Mouse (Mus musculus) heart, postnatal 25 days (tissue): ENCODE data around the gene Cep295nl. TPM values are rescaled to one million over a fixed set of nuclear protein-coding genes. Genes with fewer than 3 reads are reported as not detected.
"Not testable (repeated sequence)": the region's sequence is repeated elsewhere in the genome, so short reads cannot be mapped to it uniquely, and the experiment has no call there.

Source experiments
- DNase-seq: peaks from one replicate; pipeline ENCODE4 v3.0.0; 2022; ENCODE audit warnings: low spot score
- intact Hi-C: fragments of 180-260 bp; cut with DNase I; formaldehyde crosslinking; loops from one replicate; pipeline ENCODE4 v1.15.1; 2025
- total RNA-seq, 2 experiments: library from RNA; stranded (reverse); gene quantifications; 2 replicates each; pipeline ENCODE4 v1.2.3; 2021

Cep295nl gene
- total RNA-seq, result 1 to 10 TPM in 1 of 2 experiments, under 1 TPM in 1; 0.84 to 1.1 TPM

- DNase-seq, result no peak
- intact Hi-C loops, result no loop called here
Observed at GRCm38 (mm10) chr11:118342400-118342981, at the start of gene Cep295nl. Cep295nl (minus strand) TSS chr11:118342500.

DNA sequence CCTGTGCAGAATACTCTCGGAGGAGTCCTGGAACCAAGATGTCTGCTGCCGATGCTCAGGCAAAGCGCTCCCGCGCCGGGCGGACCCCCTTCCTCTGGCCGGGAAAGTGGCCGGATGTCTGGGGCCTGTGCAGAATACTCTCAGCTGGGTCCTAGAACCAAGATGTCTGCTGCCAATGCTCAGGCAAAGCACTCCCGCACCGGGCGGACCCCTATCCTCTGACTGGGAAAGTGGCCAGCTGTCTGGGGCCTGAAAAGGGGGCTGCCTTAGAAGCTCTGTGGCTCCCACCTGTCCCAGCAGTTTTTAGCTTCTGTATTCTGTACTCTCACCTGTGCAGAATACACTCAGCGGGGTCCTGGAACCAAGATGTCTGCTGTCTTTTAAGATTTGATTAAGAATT lies 45.5 kb upstream of the Cep295nl start:
- DNase-seq, intact Hi-C loops: not testable (repeated sequence)

GRCm38 (mm10) chr11:118379251-118380009 lies 37.1 kb upstream of the Cep295nl start:
- DNase-seq, result peak; percentile 71
- intact Hi-C loops, result loop anchor here (1.0 to 2.0 kb wide), 2 partner anchors 62 to 297 kb away; no protein-coding TSS in a partner anchor

DNA sequence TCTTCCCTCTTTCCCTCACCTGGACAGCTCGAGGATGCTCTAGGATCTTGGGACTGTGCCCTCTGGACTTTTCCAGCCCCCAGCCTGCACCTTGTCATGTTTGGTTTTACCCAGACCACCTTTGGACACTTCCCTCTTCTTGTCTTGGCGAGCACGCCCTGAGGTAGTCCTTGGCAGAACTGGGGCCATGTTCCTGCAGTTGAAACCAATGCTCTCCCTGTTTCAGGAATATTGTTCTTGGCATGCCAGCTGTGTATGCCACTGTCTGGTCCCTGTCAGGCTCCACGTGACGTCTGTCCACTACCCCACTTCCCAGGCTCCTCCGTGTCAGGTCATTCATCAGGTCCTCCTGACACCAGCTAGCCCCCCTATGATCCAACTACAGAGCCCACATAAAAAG lies 36.4 kb upstream of the Cep295nl start:
- no peak for DNase-seq
- intact Hi-C loops, result loop anchor here (1.0 to 2.0 kb wide), 2 partner anchors 61 to 296 kb away; no protein-coding TSS in a partner anchor

- DNase-seq, intact Hi-C loops: not testable (repeated sequence)
Observed at GRCm38 (mm10) chr11:118376323-118376722, 34.0 kb upstream of the Cep295nl start.

GRCm38 (mm10) chr11:118375881-118376280 lies 33.6 kb upstream of the Cep295nl start:
- intact Hi-C loops, result no loop called here
- no peak for DNase-seq

GRCm38 (mm10) chr11:118375461-118375860 lies 33.2 kb upstream of the Cep295nl start:
- DNase-seq, result no peak
- intact Hi-C loops, result no loop called here

- intact Hi-C loops, result no loop called here
- no peak for DNase-seq
Observed at GRCm38 (mm10) chr11:118375006-118375405, 32.7 kb upstream of the Cep295nl start.

DNA sequence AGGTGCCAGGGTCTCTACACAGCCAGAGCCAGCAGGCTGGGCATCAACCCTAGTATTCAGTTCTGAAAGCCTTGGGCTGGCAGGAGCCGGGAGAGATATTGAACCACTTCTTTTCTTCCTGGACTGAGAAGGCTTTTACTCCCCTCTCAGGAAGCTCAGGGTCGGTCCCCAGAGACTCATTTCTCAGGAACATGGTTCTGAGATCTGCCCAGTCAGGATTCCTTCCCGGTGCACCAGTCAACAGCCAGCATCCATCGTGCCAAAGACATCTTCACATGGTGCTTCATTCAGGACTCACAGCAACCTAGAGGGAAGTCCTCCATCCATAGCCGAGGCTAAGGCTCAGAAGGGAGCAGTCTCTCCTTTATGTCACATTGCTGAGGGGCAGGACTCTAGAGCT lies 32.2 kb upstream of the Cep295nl start:
- no peak for DNase-seq
- intact Hi-C loops, result no loop called here

- intact Hi-C loops, result no loop called here
- DNase-seq, result no peak
Observed at GRCm38 (mm10) chr11:118372641-118373040, 30.3 kb upstream of the Cep295nl start.

DNA sequence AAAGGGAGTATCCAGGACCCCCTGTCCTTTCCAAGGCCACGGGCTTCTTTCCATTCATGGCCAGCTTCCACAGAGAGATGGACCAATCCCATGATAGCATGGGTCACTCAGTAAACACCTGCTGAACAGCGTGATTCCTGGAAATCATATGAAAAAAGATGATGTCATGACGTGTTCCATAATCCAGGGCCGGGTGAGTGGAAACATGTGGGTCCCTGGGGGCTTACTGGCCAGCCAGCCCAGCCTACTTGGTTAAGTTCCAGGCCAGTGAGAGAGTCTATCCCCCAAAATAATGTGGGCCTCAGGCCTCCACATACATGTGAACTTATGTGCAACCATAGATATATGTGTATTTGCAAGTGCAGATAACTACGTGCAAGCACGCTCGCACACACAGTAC lies 29.6 kb upstream of the Cep295nl start:
- intact Hi-C loops, result no loop called here
- no peak for DNase-seq

- no peak for DNase-seq
- intact Hi-C loops, result no loop called here
Observed at GRCm38 (mm10) chr11:118369657-118370056, 27.4 kb upstream of the Cep295nl start.

GRCm38 (mm10) chr11:118369251-118369650 lies 27.0 kb upstream of the Cep295nl start:
- DNase-seq, result no peak
- intact Hi-C loops, result no loop called here

GRCm38 (mm10) chr11:118368330-118368729 lies 26.0 kb upstream of the Cep295nl start:
- DNase-seq, result no peak
- intact Hi-C loops, result no loop called here

DNA sequence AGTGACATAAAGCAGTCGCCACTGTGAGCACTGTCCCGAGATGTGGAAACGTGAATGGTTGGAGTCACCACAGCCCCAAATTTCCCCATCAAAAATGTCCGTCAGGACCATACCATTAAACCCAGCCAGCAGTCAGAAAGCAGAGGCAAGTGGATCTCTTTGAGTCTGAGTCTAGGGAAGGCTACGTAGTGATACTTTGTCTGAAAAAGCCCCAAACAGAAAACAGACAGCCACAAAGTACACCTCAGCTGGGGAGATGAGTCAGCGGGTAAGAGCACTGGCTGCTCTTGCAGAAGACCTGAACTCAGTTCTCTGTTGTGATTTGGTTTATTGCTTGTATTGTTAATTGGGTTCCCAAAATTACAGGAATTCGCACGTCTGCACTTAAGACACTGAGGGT lies 24.3 kb upstream of the Cep295nl start:
- DNase-seq, result no peak
- intact Hi-C loops, result no loop called here

DNA sequence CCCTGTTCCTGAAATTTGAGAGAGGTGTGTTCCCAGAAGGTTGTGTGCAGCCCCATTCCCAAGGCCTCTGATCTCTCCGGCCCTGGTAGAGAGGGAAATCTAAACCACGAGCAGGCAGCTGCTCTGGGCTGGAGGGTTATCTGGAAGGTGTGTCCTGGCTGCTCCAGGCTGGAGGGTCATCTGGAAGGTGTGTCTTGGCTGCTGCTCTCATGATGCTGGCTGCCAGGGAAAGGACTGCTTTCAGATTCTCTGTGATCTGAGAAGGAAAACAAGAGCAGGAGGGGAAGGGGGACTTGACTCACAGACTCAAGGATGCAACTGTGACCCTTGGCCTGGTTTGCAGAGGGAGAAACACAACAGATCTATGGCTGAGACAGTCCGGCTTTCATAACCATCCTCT lies 23.8 kb upstream of the Cep295nl start:
- intact Hi-C loops, result no loop called here
- no peak for DNase-seq

DNA sequence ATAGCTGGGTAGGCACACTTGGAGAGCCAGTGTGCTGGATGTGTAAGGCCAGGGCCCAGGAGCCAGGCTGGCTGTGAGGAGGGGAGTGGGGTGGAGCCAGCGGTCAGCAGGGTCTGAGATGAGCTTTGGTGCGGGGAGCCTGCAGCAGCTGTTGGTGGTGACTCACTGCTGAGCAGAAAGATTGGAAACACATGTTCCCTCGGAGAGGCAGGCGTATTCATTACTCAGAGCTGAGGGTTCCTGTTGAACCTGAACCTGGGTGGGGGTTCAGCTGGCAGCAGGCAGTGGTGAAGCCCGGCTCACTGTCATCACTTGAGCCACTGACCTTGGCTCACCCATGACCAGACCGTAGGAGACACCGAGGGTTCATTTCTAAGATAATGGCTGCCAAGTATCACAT lies 22.9 kb upstream of the Cep295nl start:
- peak; percentile 69 for DNase-seq
- intact Hi-C loops, result no loop called here

- no peak for DNase-seq
- intact Hi-C loops, result no loop called here
Observed at GRCm38 (mm10) chr11:118364021-118364420, 21.7 kb upstream of the Cep295nl start.

- DNase-seq, result peak; percentile 73
- intact Hi-C loops, result no loop called here
Observed at GRCm38 (mm10) chr11:118362971-118363518, 20.7 kb upstream of the Cep295nl start.

GRCm38 (mm10) chr11:118362501-118362900 lies 20.2 kb upstream of the Cep295nl start:
- peak; percentile 50 for DNase-seq
- intact Hi-C loops, result no loop called here

DNA sequence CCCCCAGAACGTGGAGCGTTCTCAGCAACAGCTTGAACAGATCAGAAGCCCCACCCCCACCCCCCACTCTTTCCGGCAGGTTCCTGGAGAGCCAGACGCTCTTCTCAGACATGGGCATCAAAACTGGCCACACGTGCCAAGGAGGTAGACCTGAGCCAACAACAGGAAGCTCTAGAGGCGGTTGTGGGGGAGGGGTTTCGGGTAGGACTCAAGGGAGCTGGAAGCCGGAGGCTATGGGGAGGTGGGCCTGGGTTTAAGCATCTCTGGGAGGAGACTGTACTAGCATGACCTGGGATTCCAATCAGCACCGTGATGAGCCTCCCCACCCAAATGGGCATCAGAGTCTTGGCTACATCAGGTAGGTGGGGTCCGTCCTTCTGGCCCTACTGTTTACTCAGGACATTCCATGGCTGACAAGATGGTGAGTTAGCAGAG lies 18.6 kb upstream of the Cep295nl start:
- intact Hi-C loops, result no loop called here
- peak; percentile 33 for DNase-seq
